Mouse (Mus musculus): ENCODE data around the gene Prph2.

Gene Prph2

GRCm38 (mm10) chr17:46890843-46891594 is 19.2 kb upstream of the Prph2 start:
- peak; percentile 31 to 64 for DNase-seq

- peak; percentile 42 to 71 for DNase-seq
Observed at GRCm38 (mm10) chr17:46895426-46895825, 14.8 kb upstream of the Prph2 start.

GRCm38 (mm10) chr17:46897221-46897950 is 12.9 kb upstream of the Prph2 start:
- peak; percentile 41 to 68 for DNase-seq

- no peak for DNase-seq
Observed at GRCm38 (mm10) chr17:46900941-46901340, 9.3 kb upstream of the Prph2 start.

GRCm38 (mm10) chr17:46903876-46904490 is 6.3 kb upstream of the Prph2 start:
- peak; percentile 83 to 88 for DNase-seq

- no peak for DNase-seq
Observed at GRCm38 (mm10) chr17:46912331-46912730, 2.1 kb downstream of the Prph2 start.

- DNase-seq = no peak
Observed at GRCm38 (mm10) chr17:46915129-46915528, 4.9 kb downstream of the Prph2 start.

- DNase-seq = no peak
Observed at GRCm38 (mm10) chr17:46918951-46919350, 8.7 kb downstream of the Prph2 start.

- DNase-seq = no peak
Observed at GRCm38 (mm10) chr17:46920855-46921254, 10.6 kb downstream of the Prph2 start.

GRCm38 (mm10) chr17:46926192-46926591 is 15.9 kb downstream of the Prph2 start:
- DNase-seq = no peak

- DNase-seq = no peak
Observed at GRCm38 (mm10) chr17:46926941-46927340, 16.7 kb downstream of the Prph2 start.

GRCm38 (mm10) chr17:46927781-46928180 is 17.5 kb downstream of the Prph2 start:
- no peak for DNase-seq

- DNase-seq = no peak
Observed at GRCm38 (mm10) chr17:46929277-46929676, 19.0 kb downstream of the Prph2 start.

GRCm38 (mm10) chr17:46929897-46930296 is 19.6 kb downstream of the Prph2 start:
- DNase-seq = no peak

- no peak for DNase-seq
Observed at GRCm38 (mm10) chr17:46932961-46933360, 22.7 kb downstream of the Prph2 start.

- DNase-seq = peak; percentile 64 to 77
Observed at GRCm38 (mm10) chr17:46933557-46934348, 23.5 kb downstream of the Prph2 start.

- no peak for DNase-seq
Observed at GRCm38 (mm10) chr17:46940461-46940860, 30.2 kb downstream of the Prph2 start.

GRCm38 (mm10) chr17:46942421-46942820 is 32.2 kb downstream of the Prph2 start:
- no peak for DNase-seq

- no peak for DNase-seq
Observed at GRCm38 (mm10) chr17:46946276-46946675, 36.0 kb downstream of the Prph2 start.

GRCm38 (mm10) chr17:46958045-46958444 is 47.8 kb downstream of the Prph2 start:
- no peak for DNase-seq

GRCm38 (mm10) chr17:46960216-46960615 is 50.0 kb downstream of the Prph2 start:
- no peak for DNase-seq

- DNase-seq = no peak
Observed at GRCm38 (mm10) chr17:46962153-46962552, 51.9 kb downstream of the Prph2 start.

- no peak for DNase-seq
Observed at GRCm38 (mm10) chr17:46963186-46963585, 52.9 kb downstream of the Prph2 start.

Measured in kidney, postnatal 25 days (tissue).